Mouse (Mus musculus) liver, adult (tissue): ENCODE data around the gene Gsk3a.
A peak's percentile ranks its signal among the peaks of the same experiment; 100 is the strongest.

Source experiments
- GATA4 ChIP-seq: IDR thresholded peaks from 2 replicates; pipeline ENCODE4 v1.6.1; 2014; ENCODE audit warnings: mild to moderate bottlenecking, low read length; ENCODE audit not compliant: insufficient replicate concordance

The Gsk3a gene

GRCm38 (mm10) chr7:25221102-25221883 lies 16.4 kb downstream of the Gsk3a start, which contains the start of gene Zfp526:
Gene Zfp526 (plus strand): TSS chr7:25221425.
- TF ChIP-seq GATA4: no peak

- TF ChIP-seq GATA4: no peak
These were observed 17.1 kb downstream of the Gsk3a start, which contains the start of gene Dedd2 for GRCm38 (mm10) chr7:25220457-25221101. Gene Dedd2 (minus strand): TSS chr7:25220615.

GRCm38 (mm10) chr7:25219756-25220456 lies 17.7 kb downstream of the Gsk3a start:
- TF ChIP-seq GATA4: peak; percentile 23; the same call in 1 of the 2 replicates

- no peak for TF ChIP-seq GATA4
These were observed 18.3 kb downstream of the Gsk3a start for GRCm38 (mm10) chr7:25219416-25219750.

GRCm38 (mm10) chr7:25218705-25219415 lies 18.8 kb downstream of the Gsk3a start:
- no peak for TF ChIP-seq GATA4

- TF ChIP-seq GATA4: no peak
These were observed 19.8 kb downstream of the Gsk3a start for GRCm38 (mm10) chr7:25217653-25218395.

GRCm38 (mm10) chr7:25214172-25214571 lies 23.5 kb downstream of the Gsk3a start:
- no peak for TF ChIP-seq GATA4

GRCm38 (mm10) chr7:25213099-25213498 lies 24.6 kb downstream of the Gsk3a start:
- TF ChIP-seq GATA4: no peak

GRCm38 (mm10) chr7:25210482-25210881 lies 27.2 kb downstream of the Gsk3a start:
- TF ChIP-seq GATA4: no peak

GRCm38 (mm10) chr7:25209161-25209622 lies 28.5 kb downstream of the Gsk3a start:
- no peak for TF ChIP-seq GATA4

- no peak for TF ChIP-seq GATA4
These were observed 31.4 kb downstream of the Gsk3a start for GRCm38 (mm10) chr7:25206094-25206830.

- no peak for TF ChIP-seq GATA4
These were observed 32.1 kb downstream of the Gsk3a start for GRCm38 (mm10) chr7:25205355-25206093.

GRCm38 (mm10) chr7:25203624-25204023 lies 34.0 kb downstream of the Gsk3a start:
- no peak for TF ChIP-seq GATA4

GRCm38 (mm10) chr7:25197384-25198018 lies 40.1 kb downstream of the Gsk3a start:
- TF ChIP-seq GATA4: no peak
